Mouse (Mus musculus) testis, postnatal 10 days (tissue): ENCODE data around the gene Dact3.
A peak's percentile ranks its signal among the peaks of the same experiment; 100 is the strongest.

ENCODE experiments used
- DNase-seq: peaks from one replicate; pipeline ENCODE4 v3.0.0; 2021; ENCODE audit warnings: low spot score

Gene Dact3

GRCm38 (mm10) chr7:16916342-16917265 is 41.5 kb downstream of the Dact3 start:
- DNase-seq, result peak; percentile 75

DNA sequence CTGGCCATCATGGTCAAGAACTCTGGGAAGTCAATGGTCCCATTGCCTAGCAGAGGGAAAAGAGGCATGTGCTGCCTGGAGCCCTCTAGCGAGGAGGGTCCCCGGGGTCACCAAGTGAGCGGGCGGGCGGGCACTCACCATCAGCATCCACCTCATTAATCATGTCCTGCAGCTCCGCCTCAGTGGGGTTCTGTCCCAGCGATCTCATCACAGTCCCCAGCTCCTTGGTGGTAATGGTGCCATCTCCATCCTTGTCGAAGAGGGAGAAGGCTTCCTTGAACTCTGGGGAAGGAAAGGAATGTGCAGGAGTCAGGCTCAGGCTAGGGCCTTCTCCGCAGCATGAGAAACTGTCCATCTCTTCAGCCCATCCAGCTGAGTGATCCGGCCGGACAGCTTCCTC is 42.3 kb downstream of the Dact3 start:
- DNase-seq, result no peak

GRCm38 (mm10) chr7:16918014-16918413 is 42.9 kb downstream of the Dact3 start:
- no peak for DNase-seq

- no peak for DNase-seq
Observed at GRCm38 (mm10) chr7:16918670-16919069, 43.6 kb downstream of the Dact3 start.

GRCm38 (mm10) chr7:16919395-16920149 is 44.5 kb downstream of the Dact3 start:
- DNase-seq, result no peak

DNA sequence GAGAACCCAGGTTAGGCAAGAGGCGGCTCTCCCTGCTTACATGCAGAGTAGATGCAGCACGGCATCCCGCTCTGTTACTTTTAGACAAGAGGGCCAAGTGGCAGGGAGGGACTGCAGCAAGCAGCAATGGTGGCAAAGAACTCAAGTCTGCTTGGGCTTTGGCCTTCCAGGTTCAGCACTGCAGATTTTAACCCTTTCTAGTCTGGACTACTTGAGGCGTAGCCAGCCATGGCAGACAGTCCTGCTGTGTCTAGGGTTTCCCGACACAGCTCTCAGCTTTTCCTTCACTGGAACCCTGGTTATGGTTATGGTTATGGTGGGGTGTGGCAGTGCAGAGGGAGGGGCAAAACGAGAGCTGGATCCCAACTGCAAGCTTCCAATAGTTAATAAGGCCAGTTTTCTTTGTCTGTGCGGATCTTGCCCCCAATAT is 45.0 kb downstream of the Dact3 start:
- DNase-seq, result no peak

GRCm38 (mm10) chr7:16920818-16921791 is 46.0 kb downstream of the Dact3 start:
- DNase-seq, result peak; percentile 74

DNA sequence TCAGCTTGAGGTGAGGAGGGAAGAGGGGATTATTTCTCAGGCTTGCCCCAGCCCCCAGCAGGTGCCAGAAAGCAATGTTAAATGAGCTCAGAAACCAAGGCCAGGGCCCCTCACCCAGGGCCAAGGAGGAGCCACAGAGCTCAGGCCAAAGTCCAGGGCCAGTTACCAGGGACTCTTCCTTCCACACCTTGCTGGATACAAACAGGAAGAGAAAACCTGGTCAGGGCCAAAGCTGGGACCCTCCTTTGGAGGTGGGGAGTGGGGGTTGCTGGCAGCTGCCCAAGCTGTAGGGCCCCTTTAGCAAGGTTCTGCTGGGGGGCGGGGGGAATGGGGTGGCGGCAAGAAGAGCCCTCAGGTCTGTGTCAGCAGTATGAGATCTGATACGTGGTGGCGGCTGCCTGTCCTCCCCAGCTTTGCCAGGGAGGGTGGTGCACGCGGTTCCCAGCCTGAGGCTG is 46.8 kb downstream of the Dact3 start:
- DNase-seq, result no peak

DNA sequence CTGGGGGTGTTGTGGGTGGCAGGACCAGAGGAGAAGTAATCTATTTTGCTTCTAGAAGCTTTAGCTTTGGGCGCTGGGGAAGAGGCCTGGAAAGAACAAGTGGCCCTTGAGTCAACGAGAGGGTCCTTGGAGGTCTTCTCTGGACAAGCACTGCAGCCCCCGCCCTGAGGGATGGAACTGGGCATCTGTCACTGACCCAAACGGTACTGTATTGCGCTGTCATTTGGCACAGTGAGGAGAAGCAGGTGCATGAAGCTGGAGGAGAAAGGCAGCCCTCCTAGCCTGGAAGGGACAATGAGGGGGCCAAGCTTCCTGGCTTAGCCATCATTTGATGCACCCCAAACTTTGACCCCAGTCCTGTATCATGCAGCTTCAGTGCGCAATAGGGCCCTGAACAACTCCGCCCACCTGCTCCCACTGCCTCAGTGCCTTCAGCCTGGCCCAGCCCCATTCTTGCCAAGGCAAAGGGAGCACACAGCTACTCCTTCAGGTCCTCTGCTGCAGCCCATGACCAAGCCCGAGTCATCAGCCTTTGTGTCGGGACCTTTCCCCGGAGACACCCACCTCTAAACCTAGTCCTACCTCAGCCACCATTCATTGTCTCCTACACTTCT is 47.4 kb downstream of the Dact3 start:
- DNase-seq, result no peak

DNA sequence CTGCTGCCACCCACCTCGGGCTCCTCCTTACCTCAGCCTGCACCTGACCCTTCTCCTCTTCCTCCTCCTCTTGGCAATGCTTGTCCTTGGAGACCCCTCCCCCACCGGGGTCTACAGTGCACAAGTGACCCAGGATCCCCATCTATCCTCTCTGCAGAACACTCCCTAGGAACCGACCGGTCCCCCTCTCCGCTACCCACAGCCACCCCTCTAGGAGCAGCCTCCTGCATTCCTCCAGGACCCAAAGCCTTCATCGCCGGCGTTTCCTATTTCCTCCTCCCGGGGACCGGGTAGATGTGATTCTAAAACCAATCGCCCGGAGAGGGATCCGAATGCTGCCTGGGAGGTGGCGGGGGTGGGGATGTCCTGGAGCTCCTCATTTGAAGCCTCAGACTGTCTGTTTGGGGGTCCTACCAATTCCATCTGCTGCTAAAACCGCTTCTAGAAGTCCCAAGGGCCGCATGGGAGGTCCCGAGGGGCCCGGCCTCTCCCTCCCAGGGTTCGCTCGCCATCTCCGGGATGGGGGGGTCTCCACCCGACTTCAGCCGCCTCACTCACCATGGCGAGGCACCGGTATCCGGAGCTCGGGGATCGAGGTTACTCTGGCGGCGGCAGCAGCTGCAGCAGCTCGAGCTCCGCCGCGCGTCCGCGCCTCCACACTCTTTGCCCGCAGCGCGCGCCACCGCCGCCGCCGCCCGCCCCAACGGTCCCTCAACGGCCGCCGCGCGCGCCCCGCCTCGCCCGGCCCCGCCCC is 48.3 kb downstream of the Dact3 start:
- DNase-seq, result no peak

GRCm38 (mm10) chr7:16924037-16924834 is 49.1 kb downstream of the Dact3 start, which contains the start of gene Calm3:
Gene Calm3 (minus strand): TSS chr7:16924114.
- peak; percentile 99 for DNase-seq

DNA sequence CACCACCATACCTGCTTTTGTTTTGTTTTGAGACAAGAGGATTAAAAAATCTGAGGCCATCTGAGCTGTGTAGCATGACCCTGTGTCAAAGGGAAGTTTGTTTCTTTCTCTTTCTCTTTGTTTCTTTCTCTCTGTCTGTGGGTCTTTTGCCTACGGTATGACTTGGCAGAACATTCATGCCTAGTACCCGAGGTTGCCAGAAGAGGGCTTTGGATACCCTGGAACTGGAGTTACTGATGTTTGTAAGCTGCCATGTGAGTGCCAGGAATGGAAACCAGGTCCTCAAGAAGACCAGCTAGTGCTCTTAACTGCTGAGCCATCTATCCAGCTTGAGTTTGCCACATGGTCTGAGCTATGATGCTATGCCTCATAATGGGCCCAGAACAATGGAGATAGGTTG is 53.2 kb downstream of the Dact3 start:
- no peak for DNase-seq

GRCm38 (mm10) chr7:16930850-16931249 is 55.7 kb downstream of the Dact3 start:
- DNase-seq, result peak; percentile 80

DNA sequence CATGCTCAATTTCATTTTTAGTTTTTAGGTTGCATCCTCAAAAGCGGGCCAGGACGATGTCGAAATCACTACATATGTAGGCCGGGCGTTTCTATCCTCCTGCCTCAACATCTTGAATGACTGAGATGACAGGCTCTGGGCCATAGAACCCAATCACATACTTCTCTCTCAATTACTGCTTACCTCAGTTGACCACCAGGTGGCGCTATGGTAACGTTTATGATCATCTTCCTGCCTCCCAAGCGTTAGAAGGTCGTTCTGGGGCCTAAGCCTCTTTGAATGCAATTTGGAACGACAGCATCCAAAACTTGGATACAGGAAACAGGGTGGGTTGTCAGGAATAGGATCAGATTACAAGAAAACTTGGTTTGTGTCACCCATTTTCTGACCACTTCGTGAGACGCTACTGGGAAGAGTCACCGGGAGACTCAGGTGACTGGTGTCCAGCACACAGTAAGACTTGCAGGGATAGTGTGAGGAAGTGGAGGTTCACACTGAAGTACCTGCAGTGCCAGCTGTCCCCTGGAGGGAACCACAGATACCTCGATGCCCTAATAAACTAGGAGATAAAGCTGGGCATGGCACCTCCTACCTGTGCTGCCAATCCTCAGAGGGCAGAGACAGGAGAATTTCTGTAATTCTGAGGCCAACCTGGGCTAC is 57.0 kb downstream of the Dact3 start:
- peak; percentile 91 for DNase-seq

DNA sequence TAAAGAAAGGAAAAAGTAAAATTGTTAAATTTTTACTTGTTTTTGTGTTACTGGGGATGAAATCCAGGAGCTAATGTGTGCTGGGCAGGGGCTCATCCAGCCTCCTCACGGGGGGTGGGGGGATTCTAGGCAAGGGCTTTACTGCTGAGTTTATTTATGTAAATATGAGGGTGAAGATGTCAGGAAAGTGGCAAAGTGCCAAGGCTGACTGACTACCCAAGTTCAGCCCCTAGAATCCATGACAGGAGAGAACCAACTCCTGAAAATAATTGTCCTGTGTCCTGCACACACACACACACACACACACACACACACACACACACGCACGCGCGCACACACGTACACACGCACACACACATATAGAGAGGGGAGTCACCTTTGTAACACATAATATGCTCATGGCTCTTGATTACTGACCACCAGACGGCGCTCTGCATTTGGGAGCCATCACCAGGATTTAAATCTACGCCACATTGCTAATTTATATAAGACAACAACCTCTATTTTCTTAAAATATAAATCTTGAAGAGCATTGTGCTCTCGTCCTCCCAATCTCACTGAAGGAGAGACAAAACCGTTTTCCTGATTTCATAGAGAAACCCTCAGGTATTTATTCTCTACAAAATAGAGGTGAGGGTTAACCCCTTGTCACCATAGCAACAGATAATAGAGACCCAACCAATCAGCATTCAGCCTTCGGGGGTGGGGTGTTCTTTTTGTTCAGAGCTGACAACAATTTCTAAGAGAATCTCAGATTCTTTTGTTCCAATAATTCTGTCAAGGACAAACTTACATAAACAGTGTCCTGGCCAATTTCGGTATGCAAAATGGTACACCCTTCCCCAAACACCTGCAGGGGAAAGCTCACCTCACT is 57.8 kb downstream of the Dact3 start:
- DNase-seq, result no peak
